Mouse (Mus musculus): ENCODE measurements around the gene Irf7. TPM values are rescaled to one million over a fixed set of nuclear protein-coding genes. Genes with fewer than 3 reads are reported as not detected.

Gene Irf7
- total RNA-seq, 4 experiments from 2014 or later, result 1.7 to 2.4 (median 2.1) TPM

- DNase-seq (ENCODE audit: low spot score), result peak; percentile 93
Measured at GRCm38 (mm10) chr7:141221249-141222125, 44.8 kb downstream of the Irf7 start.

DNA sequence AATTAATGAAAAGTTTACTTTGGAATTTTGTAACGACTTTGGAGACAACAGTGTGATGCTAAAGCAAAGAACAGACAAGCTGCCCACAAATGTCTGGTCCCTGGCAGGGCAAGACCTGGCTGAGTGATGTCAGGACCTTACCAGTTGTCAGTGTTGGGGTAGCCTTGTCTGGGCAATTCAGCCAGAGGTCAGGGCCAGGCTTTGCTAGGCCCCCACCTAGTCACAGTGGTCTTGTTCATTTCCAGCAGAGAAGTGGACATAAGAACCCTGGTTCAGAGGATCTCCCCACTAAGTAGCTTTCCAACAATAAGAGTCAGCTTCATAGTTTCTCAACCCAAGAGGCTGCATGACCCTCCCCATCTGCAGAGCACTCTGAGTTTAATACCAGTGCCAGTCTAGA lies 45.9 kb downstream of the Irf7 start:
- no peak for DNase-seq (ENCODE audit: low spot score)

DNA sequence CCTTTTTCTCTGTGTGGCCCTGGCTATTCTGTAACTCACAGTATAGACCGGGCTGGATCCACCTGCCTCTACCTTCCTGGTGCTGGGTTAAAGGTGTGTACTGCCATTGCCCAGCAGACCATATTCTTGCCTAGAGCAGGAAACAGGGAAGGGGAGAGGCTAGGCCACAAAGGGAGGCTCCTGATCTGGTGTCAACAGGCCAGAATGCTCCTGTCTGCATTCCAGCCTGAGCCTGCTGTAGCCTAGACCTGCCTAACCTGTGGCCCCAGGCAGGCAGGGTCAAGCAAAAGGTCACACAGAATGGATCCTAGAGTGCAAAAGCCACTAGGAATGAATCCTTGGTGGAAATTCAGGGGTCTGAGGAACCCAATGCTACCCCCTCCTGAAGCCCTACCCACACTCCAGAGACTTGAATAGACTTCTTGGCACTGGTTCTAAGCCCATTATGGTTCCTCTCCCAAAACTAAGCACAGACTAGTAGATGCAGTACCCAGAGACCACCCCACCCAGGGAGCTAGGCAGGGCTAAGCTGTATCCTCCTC lies 46.7 kb downstream of the Irf7 start:
- no peak for DNase-seq (ENCODE audit: low spot score)

GRCm38 (mm10) chr7:141218557-141219133 lies 47.6 kb downstream of the Irf7 start:
- DNase-seq (ENCODE audit: low spot score), result no peak

- DNase-seq (ENCODE audit: low spot score), result no peak
Measured at GRCm38 (mm10) chr7:141218141-141218540, 48.1 kb downstream of the Irf7 start.

GRCm38 (mm10) chr7:141217343-141218013 lies 48.8 kb downstream of the Irf7 start:
- DNase-seq (ENCODE audit: low spot score), result no peak

DNA sequence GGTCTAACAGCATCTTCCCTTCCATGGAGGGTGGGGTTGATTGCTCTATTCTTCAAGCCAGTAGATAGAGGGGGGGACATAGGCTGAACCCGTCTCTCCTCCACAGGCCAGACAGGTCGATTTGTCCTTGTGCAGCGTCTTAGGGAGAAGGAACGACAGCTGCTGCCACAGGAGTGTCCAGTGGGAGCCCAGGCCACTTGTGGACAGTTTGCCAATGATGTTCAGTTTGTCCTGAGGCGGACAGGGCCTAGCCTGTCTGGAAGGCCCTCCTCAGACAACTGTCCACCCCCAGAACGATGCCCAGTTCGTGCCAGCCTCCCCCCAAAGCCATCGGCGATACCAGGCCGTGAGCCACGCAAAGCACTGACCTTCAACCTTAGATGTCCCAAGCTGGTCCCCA lies 49.4 kb downstream of the Irf7 start:
- DNase-seq (ENCODE audit: low spot score), result no peak

- no peak for DNase-seq (ENCODE audit: low spot score)
Measured at GRCm38 (mm10) chr7:141215880-141216733, 50.2 kb downstream of the Irf7 start.

GRCm38 (mm10) chr7:141215101-141215879 lies 51.0 kb downstream of the Irf7 start, which contains the start of gene Rassf7:
TSS of gene Rassf7 (plus strand) at chr7:141215860.
- peak; percentile 70 for DNase-seq (ENCODE audit: low spot score)

- DNase-seq (ENCODE audit: low spot score), result no peak
Measured at GRCm38 (mm10) chr7:141214310-141214709, 52.0 kb downstream of the Irf7 start.

DNA sequence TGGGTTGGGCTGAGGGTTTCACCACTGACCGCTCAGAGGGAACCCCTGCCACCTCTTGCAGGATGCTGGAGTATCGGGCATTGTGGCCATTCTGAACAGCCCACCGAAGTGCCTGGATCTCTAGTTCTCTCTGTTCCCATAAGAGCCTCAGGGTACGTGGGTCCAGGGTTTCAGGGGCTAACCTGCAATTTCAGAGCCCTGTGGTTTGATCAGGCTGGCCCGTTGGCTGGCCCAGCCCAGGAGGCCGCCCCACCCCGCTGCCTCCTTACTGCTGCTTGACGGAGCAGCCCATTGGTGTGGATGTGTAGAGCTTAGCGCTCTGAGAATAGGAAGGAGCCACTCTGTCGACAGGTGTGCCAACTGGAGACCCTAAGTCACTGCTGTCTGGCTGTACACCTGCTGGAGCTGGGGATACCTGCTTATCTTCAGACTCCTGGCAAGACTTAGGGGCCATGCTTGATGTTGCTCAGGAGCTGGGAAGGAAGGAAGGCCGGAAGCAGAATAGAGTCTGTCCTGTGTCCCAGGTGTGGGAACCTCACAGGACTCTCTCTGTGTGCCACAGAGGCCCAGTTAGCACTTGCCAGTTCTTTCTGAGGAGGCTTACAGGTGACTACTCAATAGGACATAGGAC lies 52.6 kb downstream of the Irf7 start, which contains the start of gene Lmntd2:
TSS of gene Lmntd2 (minus strand) at position 476 of the 631 bp plus-strand sequence.
- DNase-seq (ENCODE audit: low spot score), result no peak

- no peak for DNase-seq (ENCODE audit: low spot score)
Measured at GRCm38 (mm10) chr7:141213133-141213532, 53.1 kb downstream of the Irf7 start.

Small RNAs within 50 kb of the gene (microRNA-seq; reads per million reads assigned to microRNA genes)
- gene Mir210, result 175 reads per million, percentile 65 among the genes with 10 or more reads in this experiment

Other genes with a start within 250 kb of the Irf7 start
- 1 to 10 TPM in 1 of 4 experiments, not detected in 3; 4.9 TPM for gene Ifitm6, start 248.6 kb downstream of the Irf7 start, total RNA-seq (2022)
- gene Gm17387, start 237.3 kb downstream of the Irf7 start, total RNA-seq (2022), result not detected
- gene B4galnt4, start 205.4 kb downstream of the Irf7 start, total RNA-seq (2022), result not detected
- gene Pkp3, start 188.3 kb downstream of the Irf7 start, total RNA-seq (2022), result under 1 TPM; 0.19 to 0.35 (median 0.27) TPM
- 1 to 10 TPM; 4.8 to 6.5 (median 5.6) TPM for gene Sigirr, start 165.9 kb downstream of the Irf7 start, total RNA-seq (2022)
- gene Ano9, start 148.7 kb downstream of the Irf7 start, total RNA-seq (2022), result under 1 TPM in 3 of 4 experiments, not detected in 1; 0.08 to 0.41 (median 0.14) TPM
- gene Ptdss2, start 144.1 kb downstream of the Irf7 start, total RNA-seq (2022), result 10 to 100 TPM; 28.0 to 35.8 (median 29.7) TPM
- gene Rnh1, start 93.6 kb downstream of the Irf7 start, total RNA-seq (2022), result 10 to 100 TPM; 71.3 to 75.2 (median 72.9) TPM
- 100 to 1,000 TPM in 1 of 4 experiments, 10 to 100 TPM in 3; 81.0 to 107 (median 87.7) TPM for gene Hras, start 72.5 kb downstream of the Irf7 start, total RNA-seq (2022)
- 1 to 10 TPM; 1.8 to 3.4 (median 3.0) TPM for gene Lrrc56, start 72.3 kb downstream of the Irf7 start, total RNA-seq (2022)
- gene Lmntd2, start 52.4 kb downstream of the Irf7 start, total RNA-seq (2022), result not detected
- gene Rassf7, start 50.6 kb downstream of the Irf7 start, total RNA-seq (2022), result under 1 TPM in 3 of 4 experiments, not detected in 1; 0.66 to 0.90 (median 0.73) TPM
- 10 to 100 TPM; 26.2 to 38.2 (median 31.9) TPM for gene Phrf1, start 37.7 kb downstream of the Irf7 start, total RNA-seq (2022)
- not detected for gene Cdhr5, start 10.3 kb upstream of the Irf7 start, total RNA-seq (2022)
- not detected for gene Sct, start 12.7 kb upstream of the Irf7 start, total RNA-seq (2022)
- gene Drd4, start 25.5 kb upstream of the Irf7 start, total RNA-seq (2022), result not detected
- gene Deaf1, start 61.2 kb upstream of the Irf7 start, total RNA-seq (2022), result 10 to 100 TPM; 10.8 to 14.7 (median 12.7) TPM
- 10 to 100 TPM; 13.7 to 16.6 (median 15.5) TPM for gene Tmem80, start 61.3 kb upstream of the Irf7 start, total RNA-seq (2022)
- gene Eps8l2, start 72.4 kb upstream of the Irf7 start, total RNA-seq (2022), result 1 to 10 TPM; 3.7 to 5.0 (median 3.9) TPM
- 100 to 1,000 TPM; 107 to 115 (median 110) TPM for gene Taldo1, start 125.7 kb upstream of the Irf7 start, total RNA-seq (2022)
- gene Gatd1, start 147.7 kb upstream of the Irf7 start, total RNA-seq (2022), result 10 to 100 TPM; 13.3 to 16.0 (median 14.8) TPM
- 1 to 10 TPM in 3 of 4 experiments, under 1 TPM in 1; 0.78 to 1.7 (median 1.4) TPM for gene Cend1, start 163.0 kb upstream of the Irf7 start, total RNA-seq (2022)
- 10 to 100 TPM; 44.3 to 76.1 (median 66.5) TPM for gene Slc25a22, start 171.4 kb upstream of the Irf7 start, total RNA-seq (2022)
- under 1 TPM; 0.32 to 0.62 (median 0.44) TPM for gene Pidd1, start 177.5 kb upstream of the Irf7 start, total RNA-seq (2022)
- gene Rplp2, start 180.9 kb upstream of the Irf7 start, total RNA-seq (2022), result 100 to 1,000 TPM; 796 to 941 (median 846) TPM
- 100 to 1,000 TPM; 419 to 549 (median 431) TPM for gene Pnpla2, start 188.7 kb upstream of the Irf7 start, total RNA-seq (2022)
- gene Cracr2b, start 194.6 kb upstream of the Irf7 start, total RNA-seq (2022), result 10 to 100 TPM; 17.7 to 24.2 (median 19.1) TPM
- gene Cd151, start 200.9 kb upstream of the Irf7 start, total RNA-seq (2022), result 100 to 1,000 TPM; 331 to 351 (median 345) TPM
- 10 to 100 TPM; 75.5 to 93.4 (median 84.3) TPM for gene Polr2l, start 208.7 kb upstream of the Irf7 start, total RNA-seq (2022)
- gene Tspan4, start 208.8 kb upstream of the Irf7 start, total RNA-seq (2022), result 10 to 100 TPM; 25.8 to 45.3 (median 42.8) TPM